Mouse (Mus musculus) bone marrow, adult 2 months (tissue): ENCODE data around the gene Gm49342.

Experiments
- CTCF ChIP-seq: fragments of 200-500 bp; IDR thresholded peaks from 2 replicates; pipeline ENCODE4 v1.5.1; 2011; ENCODE audit warnings: low read length, control low read depth; ENCODE audit not compliant: control insufficient read depth, insufficient read depth
- POLR2A ChIP-seq: fragments of 200-500 bp; IDR thresholded peaks from 2 replicates; pipeline ENCODE4 v1.6.1; 2011; ENCODE audit warnings: low read depth, mild to moderate bottlenecking, control low read depth, low read length, borderline replicate concordance; ENCODE audit not compliant: control insufficient read depth

- TF ChIP-seq CTCF (0 out of 2 replicates have a peak, but pooled peaks have one; percentile 6), POLR2A (peak; percentile 84)
These were observed 19.8 kb upstream of the Gm49342 start, which contains the start of the genes Osgep and Apex1 for GRCm38 (mm10) chr14:50924281-50925064.
